Mouse (Mus musculus) neural tube, embryonic 15.5 days (tissue): ENCODE results near the gene Xcl1. TPM values are rescaled to one million over a fixed set of nuclear protein-coding genes. Genes with fewer than 3 reads are reported as not detected.
"Not testable (repeated sequence)": the region's sequence is repeated elsewhere in the genome, so short reads cannot be mapped to it uniquely, and the experiment has no call there.

Experiments used
- ATAC-seq: fragments of 200-750 bp; cut with Nextera tagmentation; 2 replicates; pipeline ENCODE4 v1.8.0; 2017; ENCODE audit warnings: mild to moderate bottlenecking, moderate TSS enrichment, moderate library complexity; ENCODE audit not compliant: low FRiP score
- H3K27ac ChIP-seq: fragments of 300-500 bp; sonication (generic); replicated peaks from 2 replicates; pipeline ENCODE4 v1.5.1; 2015; ENCODE audit warnings: mild to moderate bottlenecking, inconsistent platforms
- H3K27me3 ChIP-seq: fragments of 300-500 bp; sonication (generic); replicated peaks from 2 replicates; pipeline ENCODE4 v1.6.1; 2015; ENCODE audit warnings: inconsistent platforms
- H3K36me3 ChIP-seq: fragments of 300-500 bp; sonication (generic); 2 replicates; pipeline ENCODE4 v1.6.1; 2015; ENCODE audit warnings: inconsistent platforms
- H3K4me1 ChIP-seq: fragments of 300-500 bp; sonication (generic); 2 replicates; pipeline ENCODE4 v1.6.1; 2015; ENCODE audit warnings: inconsistent platforms
- H3K4me2 ChIP-seq: fragments of 300-500 bp; sonication (generic); 2 replicates; pipeline ENCODE4 v1.6.1; 2015; ENCODE audit warnings: inconsistent platforms, mild to moderate bottlenecking, moderate library complexity
- H3K4me3 ChIP-seq: fragments of 300-500 bp; sonication (generic); replicated peaks from 2 replicates; pipeline ENCODE4 v1.5.1; 2015; ENCODE audit warnings: mild to moderate bottlenecking, inconsistent platforms
- H3K9ac ChIP-seq: fragments of 300-500 bp; sonication (generic); replicated peaks from 2 replicates; pipeline ENCODE4 v1.6.1; 2015; ENCODE audit warnings: mild to moderate bottlenecking, inconsistent platforms
- H3K9me3 ChIP-seq: fragments of 300-500 bp; sonication (generic); replicated peaks from 2 replicates; pipeline ENCODE4 v1.6.1; 2016; ENCODE audit warnings: inconsistent platforms
- WGBS: fragments of 180-500 bp; shearing (Covaris S2); methylation state at CpG from one replicate; pipeline ENCODE4 v1.1.7; 2015; ENCODE audit warnings: mixed read lengths; 5-methylcytosine and 5-hydroxymethylcytosine counted together
- polyA plus RNA-seq: library from polyadenylated mRNA; unstranded; fragments of >200 nt; fragmentation: Nextera tagmentation; extraction: Ambion mirVana; gene quantifications from 2 replicates; pipeline ENCODE4 v1.2.1, GENCODE M21; 2015

The Xcl1 gene
- polyA plus RNA-seq = 2.7 TPM in 1 of 2 replicates, not detected in the other

DNA sequence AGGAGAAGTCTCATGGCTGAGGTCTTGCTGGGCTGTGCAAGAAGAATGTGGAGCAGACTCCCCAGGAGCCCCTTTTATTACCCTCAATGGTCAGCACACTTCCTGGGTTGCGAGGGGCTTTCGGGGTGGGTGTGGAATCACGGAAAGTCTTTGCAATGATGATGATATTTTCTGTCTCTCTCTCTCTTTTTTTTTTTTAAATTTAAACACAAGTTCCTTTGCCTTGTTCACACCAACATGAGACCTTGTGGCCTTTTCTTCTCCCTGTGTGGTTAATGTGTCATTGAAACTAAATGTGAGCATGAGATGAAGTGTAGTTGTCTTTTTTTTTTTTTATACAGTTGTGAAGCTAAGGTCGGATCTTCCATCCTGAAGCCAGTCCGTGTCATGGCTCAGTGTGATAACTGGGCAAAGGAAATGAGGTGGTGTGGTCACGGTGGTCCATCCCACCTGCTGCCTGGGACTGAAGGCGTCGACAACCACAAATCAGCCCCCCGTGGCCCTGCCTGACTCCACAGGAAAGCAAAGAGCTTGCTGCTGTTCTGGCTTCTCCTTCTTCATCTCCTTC is at the start of gene Xcl1:
Gene Xcl1, minus strand, starts transcription at position 51 of the 568 bp plus-strand sequence.
- Histone ChIP-seq H3K4me2 (no peak within 1 kb of the TSS), H3K4me1 (no peaks in the 10 kb centered on the region), H3K36me3 (no peaks in the 10 kb centered on the region), H3K4me3 (no peak within 1 kb of the TSS), H3K9me3 (no peaks in the 10 kb centered on the region), H3K27ac (no peak within 1 kb of the TSS), H3K9ac (no peak within 1 kb of the TSS), H3K27me3 (no peaks in the 10 kb centered on the region)
- WGBS = 77% methylated on average over 9 of the region's 9 CpGs
- no peak for ATAC-seq

GRCm38 (mm10) chr1:164984681-164985080 is 49.4 kb upstream of the Xcl1 start:
- not testable (repeated sequence) for H3K4me1 ChIP-seq, ATAC-seq, H3K36me3 ChIP-seq, H3K9ac ChIP-seq, H3K4me3 ChIP-seq, H3K4me2 ChIP-seq, H3K27ac ChIP-seq, H3K9me3 ChIP-seq, H3K27me3 ChIP-seq
- 96% methylated on average over 10 of the region's 10 CpGs for WGBS

DNA sequence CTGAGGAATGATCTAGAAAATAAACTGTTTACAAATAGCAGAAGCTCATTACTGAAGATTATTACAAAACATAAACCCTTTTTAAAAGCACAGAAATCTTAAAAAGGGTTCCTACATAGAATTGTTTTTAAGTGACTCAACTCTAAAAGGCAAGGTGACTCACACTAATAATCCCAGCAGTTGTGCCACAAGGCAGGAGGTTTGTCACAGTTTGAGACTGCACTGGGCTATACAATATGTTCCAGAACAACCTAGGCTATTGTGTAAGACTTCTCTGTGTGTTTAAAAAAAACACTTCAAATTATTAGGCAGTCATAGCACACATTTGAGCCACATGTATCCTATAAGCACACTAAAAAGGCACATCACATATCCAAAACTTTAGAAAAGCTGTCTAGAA is 42.0 kb upstream of the Xcl1 start:
- Histone ChIP-seq H3K9me3 (no peaks in the 10 kb centered on the region), H3K36me3 (no peaks in the 10 kb centered on the region), H3K9ac (no peak overlapping the region), H3K4me1 (no peaks in the 10 kb centered on the region), H3K27me3 (no peaks in the 10 kb centered on the region), H3K4me3 (no peak overlapping the region), H3K27ac (no peak overlapping the region), H3K4me2 (no peak overlapping the region)
- no peak for ATAC-seq

DNA sequence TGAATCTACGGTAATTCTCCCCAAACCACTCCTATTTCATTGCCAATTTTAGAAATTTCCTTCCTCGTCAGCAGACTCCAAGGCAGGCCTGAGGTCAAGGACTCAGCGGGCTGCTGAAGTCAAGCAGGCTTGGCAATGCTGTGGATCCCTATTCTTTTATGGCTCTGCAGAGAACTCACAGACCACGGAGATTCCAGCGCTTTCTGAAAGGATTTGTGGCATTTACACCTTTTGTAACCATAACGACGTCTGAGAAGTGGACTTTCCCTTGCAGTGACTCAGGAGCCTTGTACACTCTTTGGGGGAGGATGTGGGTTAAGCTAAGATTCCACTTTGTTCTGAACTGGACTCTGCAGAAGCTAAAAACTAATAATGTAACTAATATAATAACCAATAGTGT is 40.4 kb upstream of the Xcl1 start:
- 80% methylated on average over 7 of the region's 7 CpGs for WGBS
- H3K9me3 ChIP-seq = no peaks in the 10 kb centered on the region
- no peak overlapping the region for H3K27ac ChIP-seq
- H3K4me1 ChIP-seq = no peaks in the 10 kb centered on the region
- H3K9ac ChIP-seq = no peak overlapping the region
- no peaks in the 10 kb centered on the region for H3K36me3 ChIP-seq
- no peaks in the 10 kb centered on the region for H3K27me3 ChIP-seq
- H3K4me3 ChIP-seq = no peak overlapping the region
- no peak for ATAC-seq
- H3K4me2 ChIP-seq = no peak overlapping the region

GRCm38 (mm10) chr1:164975276-164975675 is 39.9 kb upstream of the Xcl1 start:
- H3K36me3 ChIP-seq = no peaks in the 10 kb centered on the region
- H3K9ac ChIP-seq = no peak overlapping the region
- no peaks in the 10 kb centered on the region for H3K4me1 ChIP-seq
- no peak overlapping the region for H3K4me2 ChIP-seq
- no peak overlapping the region for H3K27ac ChIP-seq
- no peaks in the 10 kb centered on the region for H3K27me3 ChIP-seq
- no peak overlapping the region for H3K4me3 ChIP-seq
- ATAC-seq = no peak
- 89% methylated on average over 3 of the region's 3 CpGs for WGBS
- no peaks in the 10 kb centered on the region for H3K9me3 ChIP-seq

DNA sequence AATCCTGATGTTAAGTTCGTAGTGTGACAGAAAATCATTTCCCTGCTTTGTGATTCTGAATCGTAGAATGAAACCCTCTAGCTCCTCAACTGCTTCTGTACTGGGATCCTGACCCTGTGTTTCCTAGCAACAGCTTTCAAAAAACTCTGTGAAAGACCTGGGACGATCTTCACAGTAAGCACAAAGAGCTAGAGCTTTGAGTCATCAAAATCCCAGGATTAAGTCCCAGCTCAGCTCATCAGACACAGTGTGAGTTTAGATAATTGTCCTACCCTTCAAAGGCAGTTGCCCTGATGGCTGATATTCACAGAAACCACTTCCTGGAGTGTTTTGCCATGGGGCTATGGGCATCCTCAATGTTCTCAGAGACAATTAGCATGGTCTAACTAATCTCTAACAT is 38.5 kb upstream of the Xcl1 start:
- no peak overlapping the region for H3K9ac ChIP-seq
- ATAC-seq = no peak
- H3K4me3 ChIP-seq = no peak overlapping the region
- WGBS = 25% methylated on average over 3 of the region's 3 CpGs
- H3K27ac ChIP-seq = no peak overlapping the region
- no peaks in the 10 kb centered on the region for H3K36me3 ChIP-seq
- H3K4me2 ChIP-seq = no peak overlapping the region
- no peaks in the 10 kb centered on the region for H3K27me3 ChIP-seq
- no peaks in the 10 kb centered on the region for H3K4me1 ChIP-seq
- H3K9me3 ChIP-seq = no peaks in the 10 kb centered on the region

GRCm38 (mm10) chr1:164973341-164973740 is 38.0 kb upstream of the Xcl1 start:
- Histone ChIP-seq H3K27ac (no peak overlapping the region), H3K4me2 (no peak overlapping the region), H3K4me1 (no peaks in the 10 kb centered on the region), H3K4me3 (no peak overlapping the region), H3K27me3 (no peaks in the 10 kb centered on the region), H3K9ac (no peak overlapping the region), H3K9me3 (no peaks in the 10 kb centered on the region), H3K36me3 (no peaks in the 10 kb centered on the region)
- WGBS = 95% methylated on average over 1 of the region's 1 CpGs
- no peak for ATAC-seq

DNA sequence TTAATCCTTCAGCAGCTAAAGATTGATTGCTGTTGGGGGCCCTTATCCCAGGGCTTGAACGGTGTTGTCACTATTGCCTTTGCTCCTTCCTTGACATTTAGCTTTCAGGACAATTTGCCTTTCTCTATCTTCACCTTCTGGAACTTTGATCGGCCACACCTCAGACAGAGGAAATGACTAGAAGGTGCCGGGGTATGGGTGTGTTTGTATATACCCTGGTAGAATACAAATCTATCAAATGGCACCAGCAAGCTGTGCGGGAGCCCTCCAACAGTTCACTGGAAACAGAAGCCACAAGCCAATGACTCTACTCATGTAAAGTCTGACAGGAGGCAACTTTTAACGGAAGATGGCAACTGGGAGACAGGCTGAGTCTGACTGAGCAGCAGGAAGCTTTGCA is 37.4 kb upstream of the Xcl1 start:
- Histone ChIP-seq H3K9me3 (no peaks in the 10 kb centered on the region), H3K36me3 (no peaks in the 10 kb centered on the region), H3K4me3 (no peak overlapping the region), H3K4me1 (no peaks in the 10 kb centered on the region), H3K27me3 (no peaks in the 10 kb centered on the region), H3K4me2 (no peak overlapping the region), H3K9ac (no peak overlapping the region), H3K27ac (no peak overlapping the region)
- ATAC-seq = no peak
- 89% methylated on average over 5 of the region's 5 CpGs for whole genome bisulfite sequencing

GRCm38 (mm10) chr1:164966095-164966698 is 30.9 kb upstream of the Xcl1 start:
- WGBS = 56% methylated on average over 8 of the region's 8 CpGs
- Histone ChIP-seq H3K27me3 (no peaks in the 10 kb centered on the region), H3K4me2 (no peak overlapping the region), H3K9ac (no peak overlapping the region), H3K4me3 (no peak overlapping the region), H3K4me1 (no peaks in the 10 kb centered on the region), H3K9me3 (no peaks in the 10 kb centered on the region), H3K27ac (no peak overlapping the region), H3K36me3 (no peaks in the 10 kb centered on the region)
- ATAC-seq = no peak

DNA sequence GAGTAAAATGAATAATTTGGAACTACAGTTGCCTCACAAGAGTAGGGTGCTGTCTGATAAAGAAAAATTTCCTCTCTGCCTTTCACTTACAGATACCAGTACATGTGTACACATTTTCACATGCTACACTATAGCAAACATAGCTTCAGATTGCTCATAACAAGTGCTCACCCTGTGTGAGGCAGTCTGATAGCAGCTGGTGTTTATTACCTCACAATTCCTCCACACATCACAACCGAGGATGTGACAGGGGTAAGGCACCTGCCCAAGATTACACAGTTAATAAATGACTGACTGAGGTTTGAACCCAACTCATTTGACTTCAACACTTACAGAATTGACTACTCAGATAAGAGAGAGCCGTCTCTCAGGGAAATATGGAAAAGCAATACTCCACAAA is 25.3 kb upstream of the Xcl1 start:
- Histone ChIP-seq H3K9me3 (no peaks in the 10 kb centered on the region), H3K9ac (no peak overlapping the region), H3K4me1 (no peaks in the 10 kb centered on the region), H3K27me3 (no peaks in the 10 kb centered on the region), H3K36me3 (no peaks in the 10 kb centered on the region), H3K4me3 (no peak overlapping the region), H3K4me2 (no peak overlapping the region), H3K27ac (no peak overlapping the region)
- 40% methylated on average over 2 of the region's 2 CpGs for WGBS
- no peak for ATAC-seq

DNA sequence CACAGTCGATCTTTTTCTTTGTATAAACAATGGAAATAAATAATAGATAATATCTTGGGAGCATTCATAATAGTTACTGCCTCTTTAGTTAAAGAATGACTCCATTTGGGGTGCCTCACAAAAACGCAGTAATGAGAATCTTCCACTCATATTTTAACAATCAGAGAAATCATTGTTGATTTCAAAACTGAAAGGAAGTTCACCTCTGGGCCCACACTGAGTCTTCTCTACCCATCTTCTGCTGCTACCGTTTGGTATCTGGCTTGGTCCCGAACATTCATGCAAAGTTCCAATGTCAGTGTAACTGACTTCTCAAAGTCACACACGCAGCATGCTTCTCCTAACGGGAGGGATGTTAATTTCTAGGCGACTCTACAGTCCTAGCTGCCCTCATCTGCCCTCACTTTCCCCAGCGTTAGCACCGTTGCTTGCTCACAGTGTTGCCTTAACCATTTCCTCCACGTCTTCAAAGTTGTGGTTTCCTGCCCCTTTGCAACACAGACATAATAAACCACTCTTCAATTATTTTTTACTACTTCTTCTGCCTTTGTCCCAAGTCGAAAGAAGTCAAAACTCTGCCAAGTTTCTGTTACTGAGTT is 24.6 kb upstream of the Xcl1 start:
- WGBS = 30% methylated on average over 11 of the region's 11 CpGs
- no peak overlapping the region for H3K9ac ChIP-seq
- H3K9me3 ChIP-seq = no peaks in the 10 kb centered on the region
- H3K4me3 ChIP-seq = no peak overlapping the region
- no peaks in the 10 kb centered on the region for H3K36me3 ChIP-seq
- H3K27ac ChIP-seq = no peak overlapping the region
- no peaks in the 10 kb centered on the region for H3K4me1 ChIP-seq
- no peak for ATAC-seq
- no peaks in the 10 kb centered on the region for H3K27me3 ChIP-seq
- H3K4me2 ChIP-seq = no peak overlapping the region

DNA sequence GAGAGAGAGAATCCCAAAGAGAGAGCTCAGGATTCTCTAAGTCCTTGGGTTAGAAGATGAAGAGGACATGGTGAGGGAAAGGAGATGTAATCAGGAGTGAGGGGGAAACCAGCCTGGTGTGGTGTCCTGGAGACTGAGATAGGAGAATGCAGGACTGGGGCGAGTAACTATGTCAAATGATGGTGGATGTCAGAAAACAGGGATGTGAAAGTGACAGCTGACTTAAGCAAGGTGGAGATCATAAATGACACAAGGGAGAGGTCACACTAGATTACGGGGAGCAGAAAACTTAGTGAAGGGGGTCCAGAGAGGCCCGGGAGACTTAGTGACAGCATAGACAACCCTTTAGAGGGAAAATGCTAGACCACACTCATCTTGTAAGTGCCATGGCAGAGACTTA is 23.8 kb upstream of the Xcl1 start:
- H3K4me2 ChIP-seq = no peak overlapping the region
- no peak overlapping the region for H3K4me3 ChIP-seq
- no peak for ATAC-seq

More for the DNA sequence above, 23.8 kb upstream of the Xcl1 start:
- H3K36me3 ChIP-seq = no peaks in the 10 kb centered on the region
- no peak overlapping the region for H3K27ac ChIP-seq
- 94% methylated on average over 3 of the region's 3 CpGs for WGBS
- no peaks in the 10 kb centered on the region for H3K4me1 ChIP-seq
- H3K27me3 ChIP-seq = no peaks in the 10 kb centered on the region
- no peak overlapping the region for H3K9ac ChIP-seq
- no peaks in the 10 kb centered on the region for H3K9me3 ChIP-seq
